Mouse (Mus musculus) stomach, postnatal 0 days (tissue): ENCODE data around the gene Smarcd3. TPM values are rescaled to one million over a fixed set of nuclear protein-coding genes. Genes with fewer than 3 reads are reported as not detected.

Experiments used
- ATAC-seq: fragments of 200-750 bp; cut with Nextera tagmentation; 2 replicates; pipeline ENCODE4 v1.8.0; 2017; ENCODE audit not compliant: low FRiP score, low TSS enrichment
- DNase-seq: peaks from one replicate; pipeline ENCODE4 v3.0.0-alpha.2; 2016; ENCODE audit warnings: low spot score
- H3K27ac ChIP-seq: fragments of 300-500 bp; sonication (generic); replicated peaks from 2 replicates; pipeline ENCODE4 v1.5.1; 2014; ENCODE audit warnings: mild to moderate bottlenecking, control low read depth
- H3K27me3 ChIP-seq: fragments of 300-500 bp; sonication (generic); 2 replicates; pipeline ENCODE4 v1.6.1; 2014; ENCODE audit warnings: low read length; ENCODE audit not compliant: control insufficient read depth, insufficient read depth
- H3K36me3 ChIP-seq: fragments of 300-500 bp; sonication (generic); 2 replicates; pipeline ENCODE4 v1.6.1; 2014; ENCODE audit warnings: low read length, mixed read lengths; ENCODE audit not compliant: control insufficient read depth, insufficient read depth
- H3K4me1 ChIP-seq: fragments of 300-500 bp; sonication (generic); replicated peaks from 2 replicates; pipeline ENCODE4 v1.6.1; 2014; ENCODE audit warnings: antibody characterized with exemption; ENCODE audit not compliant: control insufficient read depth, insufficient read depth
- H3K4me2 ChIP-seq: fragments of 300-500 bp; sonication (generic); replicated peaks from 2 replicates; pipeline ENCODE4 v1.6.1; 2014; ENCODE audit warnings: low read depth, mild to moderate bottlenecking, control low read depth, moderate library complexity
- H3K4me3 ChIP-seq: fragments of 300-500 bp; sonication (generic); 2 replicates; pipeline ENCODE4 v1.5.1; 2014; ENCODE audit warnings: low read depth, low read length, control low read depth
- H3K9ac ChIP-seq: fragments of 300-500 bp; sonication (generic); 2 replicates; pipeline ENCODE4 v1.6.1; 2014; ENCODE audit warnings: mild to moderate bottlenecking, low read length, control low read depth, mixed read lengths
- H3K9me3 ChIP-seq: fragments of 300-500 bp; sonication (generic); 2 replicates; pipeline ENCODE4 v1.6.1; 2016; ENCODE audit warnings: low read length; ENCODE audit not compliant: control insufficient read depth
- CTCF ChIP-seq: IDR thresholded peaks from 2 replicates; pipeline ENCODE4 v1.5.1; 2016; ENCODE audit warnings: antibody characterized with exemption, low read depth, mild to moderate bottlenecking, moderate library complexity
- EP300 ChIP-seq: optimal IDR thresholded peaks from 2 replicates; pipeline ENCODE3; 2016; ENCODE audit warnings: antibody characterized with exemption
- WGBS: fragments of 180-500 bp; shearing (Covaris S2); extraction: QIAGEN DNeasy Blood & Tissue Kit; methylation state at CpG from one replicate; pipeline ENCODE4 v1.1.7; 2014; 5-methylcytosine and 5-hydroxymethylcytosine counted together
- polyA plus RNA-seq: library from polyadenylated mRNA; unstranded; fragments of >200 nt; fragmentation: Nextera tagmentation; extraction: Ambion mirVana; gene quantifications from 2 replicates; pipeline ENCODE4 v1.2.1, GENCODE M21; 2015

Gene Smarcd3
- 13.3 and 17.8 TPM in 2 replicates for polyA plus RNA-seq

- ATAC-seq (peak; percentile 51), DNase-seq (peak; percentile 49)
- Histone ChIP-seq H3K9ac (peak within 1 kb of the TSS; percentile 55), H3K4me2 (peak within 1 kb of the TSS; percentile 65), H3K27ac (no peak within 1 kb of the TSS), H3K4me1 (no peaks in the 10 kb centered on the region), H3K36me3 (no peaks in the 10 kb centered on the region), H3K27me3 (no peaks in the 10 kb centered on the region), H3K4me3 (peak within 1 kb of the TSS; percentile 46), H3K9me3 (no peaks in the 10 kb centered on the region)
- 4% methylated on average over 23 of the region's 37 CpGs for WGBS
- TF ChIP-seq EP300 (no peak), CTCF (no peak)
Observed at GRCm38 (mm10) chr5:24623986-24624821, at the start of gene Smarcd3. Smarcd3 (minus strand) TSS chr5:24624411.

GRCm38 (mm10) chr5:24661457-24661856 is 37.2 kb upstream of the Smarcd3 start:
- no peak overlapping the region for H3K4me2 ChIP-seq
- WGBS = 62% methylated on average over 6 of the region's 6 CpGs
- H3K27me3 ChIP-seq = no peaks in the 10 kb centered on the region
- no peak overlapping the region for H3K27ac ChIP-seq
- no peak for TF ChIP-seq CTCF
- DNase-seq (no peak), ATAC-seq (no peak)
- no peaks in the 10 kb centered on the region for H3K4me1 ChIP-seq
- H3K36me3 ChIP-seq = no peaks in the 10 kb centered on the region
- H3K9me3 ChIP-seq = no peaks in the 10 kb centered on the region
- H3K9ac ChIP-seq = no peak overlapping the region
- H3K4me3 ChIP-seq = no peak overlapping the region

DNA sequence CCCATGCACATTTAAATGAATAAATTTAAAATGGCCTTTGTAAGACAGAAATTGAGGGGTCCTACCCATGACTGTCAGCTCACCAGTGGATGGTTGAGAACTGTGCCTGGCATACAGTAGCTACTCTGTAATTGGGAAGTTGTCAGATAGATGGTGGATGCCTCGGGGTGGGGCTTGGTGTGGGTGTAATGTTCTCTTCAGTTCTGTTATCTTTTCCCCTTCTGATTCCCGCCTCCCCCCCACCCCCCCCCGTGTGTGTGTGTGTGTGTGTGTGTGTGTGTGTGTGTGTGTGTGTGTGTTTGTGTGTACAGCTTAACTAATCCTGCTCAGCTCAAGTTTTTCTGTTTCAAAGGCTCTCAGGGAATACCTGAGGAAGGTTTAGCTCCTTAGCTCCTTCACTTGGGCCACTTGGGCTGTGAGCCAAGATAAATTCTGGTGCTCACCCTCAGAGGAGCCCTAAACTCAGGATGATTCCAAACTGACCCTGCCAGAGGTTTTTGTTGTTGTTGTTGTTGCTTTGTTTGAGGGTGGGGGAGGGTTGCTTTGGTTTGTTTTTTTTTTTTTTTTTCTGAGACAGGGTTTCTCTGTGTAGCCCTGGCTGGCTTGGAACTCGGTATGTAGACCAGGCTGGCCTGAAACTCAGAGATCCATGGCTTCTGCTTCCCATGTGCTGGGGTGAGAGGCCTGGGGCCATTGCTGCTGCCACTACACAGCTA is 35.7 kb upstream of the Smarcd3 start:
- no peaks in the 10 kb centered on the region for H3K36me3 ChIP-seq
- no peak overlapping the region for H3K4me2 ChIP-seq
- ATAC-seq (no peak), DNase-seq (no peak)
- H3K9me3 ChIP-seq = no peaks in the 10 kb centered on the region
- TF ChIP-seq CTCF (no peak), EP300 (no peak)
- no peaks in the 10 kb centered on the region for H3K4me1 ChIP-seq
- 74% methylated on average over 4 of the region's 4 CpGs for WGBS
- H3K9ac ChIP-seq = no peak overlapping the region
- no peak overlapping the region for H3K4me3 ChIP-seq
- H3K27ac ChIP-seq = no peak overlapping the region
- H3K27me3 ChIP-seq = no peaks in the 10 kb centered on the region

GRCm38 (mm10) chr5:24657113-24657512 is 32.9 kb upstream of the Smarcd3 start:
- H3K4me1 ChIP-seq = no peaks in the 10 kb centered on the region
- H3K9me3 ChIP-seq = no peaks in the 10 kb centered on the region
- H3K9ac ChIP-seq = no peak overlapping the region
- no peaks in the 10 kb centered on the region for H3K27me3 ChIP-seq
- WGBS = 36% methylated on average over 2 of the region's 2 CpGs
- ATAC-seq (no peak), DNase-seq (no peak)
- H3K36me3 ChIP-seq = no peaks in the 10 kb centered on the region
- TF ChIP-seq CTCF (no peak), EP300 (no peak)
- no peak overlapping the region for H3K27ac ChIP-seq
- H3K4me2 ChIP-seq = no peak overlapping the region
- H3K4me3 ChIP-seq = no peak overlapping the region

- H3K27me3 ChIP-seq = no peaks in the 10 kb centered on the region
- no peak overlapping the region for H3K4me3 ChIP-seq
- TF ChIP-seq CTCF = no peak
- TF ChIP-seq EP300 = no peak
- ATAC-seq (no peak), DNase-seq (no peak)
- H3K27ac ChIP-seq = no peak overlapping the region
- H3K4me2 ChIP-seq = no peak overlapping the region
- no peaks in the 10 kb centered on the region for H3K4me1 ChIP-seq
- no peaks in the 10 kb centered on the region for H3K9me3 ChIP-seq
- WGBS = 72% methylated on average over 6 of the region's 6 CpGs
- H3K9ac ChIP-seq = no peak overlapping the region
- no peaks in the 10 kb centered on the region for H3K36me3 ChIP-seq
Observed at GRCm38 (mm10) chr5:24654491-24654890, 30.3 kb upstream of the Smarcd3 start.

GRCm38 (mm10) chr5:24652780-24653179 is 28.6 kb upstream of the Smarcd3 start:
- H3K4me2 ChIP-seq = no peak overlapping the region
- no peak overlapping the region for H3K4me3 ChIP-seq
- no peaks in the 10 kb centered on the region for H3K9me3 ChIP-seq
- H3K36me3 ChIP-seq = no peaks in the 10 kb centered on the region
- H3K27me3 ChIP-seq = no peaks in the 10 kb centered on the region
- no peaks in the 10 kb centered on the region for H3K4me1 ChIP-seq
- peak; percentile 54 for DNase-seq
- no peak overlapping the region for H3K9ac ChIP-seq
- H3K27ac ChIP-seq = no peak overlapping the region
- TF ChIP-seq CTCF = no peak
- TF ChIP-seq EP300 = no peak
- ATAC-seq = peak; percentile 74
- WGBS = 74% methylated on average over 5 of the region's 5 CpGs
